Mouse (Mus musculus) embryonic fibroblast, embryonic 13.5 days (primary cell): ENCODE data around the gene St8sia1. TPM values are rescaled to one million over a fixed set of nuclear protein-coding genes. Genes with fewer than 3 reads are reported as not detected.

Experiments used
- H3K27ac ChIP-seq: 2 replicates; pipeline ENCODE4 v1.5.1; 2012; ENCODE audit warnings: low read length, control low read depth, inconsistent platforms; ENCODE audit not compliant: insufficient read depth
- H3K4me1 ChIP-seq: 2 replicates; pipeline ENCODE4 v1.6.1; 2011; ENCODE audit warnings: low read length; ENCODE audit not compliant: control insufficient read depth, insufficient read depth
- H3K4me3 ChIP-seq: 2 replicates; pipeline ENCODE4 v1.5.1; 2011; ENCODE audit warnings: mild to moderate bottlenecking, control low read depth, low read length; ENCODE audit not compliant: insufficient read depth
- CTCF ChIP-seq: IDR thresholded peaks from 2 replicates; pipeline ENCODE4 v1.5.1; 2011; ENCODE audit warnings: mild to moderate bottlenecking, control low read depth, low read length, moderate library complexity, borderline replicate concordance; ENCODE audit not compliant: insufficient read depth
- POLR2A ChIP-seq: IDR thresholded peaks from 2 replicates; pipeline ENCODE4 v1.6.1; 2011; ENCODE audit warnings: low read depth, mild to moderate bottlenecking, control low read depth, low read length, moderate library complexity
- polyA plus RNA-seq: library from polyadenylated mRNA; stranded (reverse); fragments of >200 nt; gene quantifications from 2 replicates; pipeline ENCODE4 v1.2.4, GENCODE M21; 2011; ENCODE audit warnings: low read depth; ENCODE audit not compliant: missing spikeins, insufficient read length

Gene St8sia1
- polyA plus RNA-seq, 1 experiment: 0.07 TPM

GRCm38 (mm10) chr6:142835726-142836125 lies 128.5 kb downstream of the St8sia1 start:
- Histone ChIP-seq H3K4me3 (no peak overlapping the region), H3K4me1 (no peaks in the 10 kb centered on the region), H3K27ac (no peak overlapping the region)
- no peak for TF ChIP-seq POLR2A
- no peak for TF ChIP-seq CTCF

- H3K4me1 ChIP-seq: no peaks in the 10 kb centered on the region
- TF ChIP-seq POLR2A (no peak), CTCF (no peak)
- H3K4me3 ChIP-seq: no peak overlapping the region
- no peak overlapping the region for H3K27ac ChIP-seq
Measured at GRCm38 (mm10) chr6:142834911-142835310, 129.3 kb downstream of the St8sia1 start.

- no peak overlapping the region for H3K27ac ChIP-seq
- no peaks in the 10 kb centered on the region for H3K4me1 ChIP-seq
- no peak overlapping the region for H3K4me3 ChIP-seq
- TF ChIP-seq POLR2A (no peak), CTCF (no peak)
Measured at GRCm38 (mm10) chr6:142831706-142832105, 132.5 kb downstream of the St8sia1 start.

GRCm38 (mm10) chr6:142831243-142831642 lies 133.0 kb downstream of the St8sia1 start:
- no peak for TF ChIP-seq POLR2A
- no peak for TF ChIP-seq CTCF
- Histone ChIP-seq H3K4me1 (no peaks in the 10 kb centered on the region), H3K4me3 (no peak overlapping the region), H3K27ac (no peak overlapping the region)

GRCm38 (mm10) chr6:142830221-142830620 lies 134.0 kb downstream of the St8sia1 start:
- TF ChIP-seq CTCF (no peak), POLR2A (no peak)
- H3K27ac ChIP-seq: no peak overlapping the region
- H3K4me3 ChIP-seq: no peak overlapping the region
- no peaks in the 10 kb centered on the region for H3K4me1 ChIP-seq

- TF ChIP-seq CTCF: no peak
- TF ChIP-seq POLR2A: no peak
- no peak overlapping the region for H3K4me3 ChIP-seq
- H3K27ac ChIP-seq: no peak overlapping the region
- H3K4me1 ChIP-seq: no peaks in the 10 kb centered on the region
Measured at GRCm38 (mm10) chr6:142825449-142825848, 138.8 kb downstream of the St8sia1 start.

- H3K27ac ChIP-seq: no peak overlapping the region
- TF ChIP-seq POLR2A (no peak), CTCF (no peak)
- H3K4me1 ChIP-seq: no peaks in the 10 kb centered on the region
- H3K4me3 ChIP-seq: no peak overlapping the region
Measured at GRCm38 (mm10) chr6:142823008-142823787, 141.1 kb downstream of the St8sia1 start.

- no peak overlapping the region for H3K27ac ChIP-seq
- no peaks in the 10 kb centered on the region for H3K4me1 ChIP-seq
- TF ChIP-seq CTCF (no peak), POLR2A (no peak)
- no peak overlapping the region for H3K4me3 ChIP-seq
Measured at GRCm38 (mm10) chr6:142818306-142818705, 145.9 kb downstream of the St8sia1 start.

GRCm38 (mm10) chr6:142815513-142815912 lies 148.7 kb downstream of the St8sia1 start:
- Histone ChIP-seq H3K27ac (no peak overlapping the region), H3K4me1 (no peaks in the 10 kb centered on the region), H3K4me3 (no peak overlapping the region)
- no peak for TF ChIP-seq POLR2A
- TF ChIP-seq CTCF: no peak

- Histone ChIP-seq H3K4me3 (peak overlapping the region; percentile 49), H3K4me1 (no peaks in the 10 kb centered on the region; the same call in 1 of the 2 replicates), H3K27ac (no peak overlapping the region)
- TF ChIP-seq CTCF (no peak), POLR2A (no peak)
Measured at GRCm38 (mm10) chr6:142814495-142814921, 149.7 kb downstream of the St8sia1 start.
